Mouse (Mus musculus) heart, adult 2 months (tissue): ENCODE data around the gene Plekha6.

Experiments
- CTCF ChIP-seq: fragments of 200-600 bp; IDR thresholded peaks from 2 replicates; pipeline ENCODE4 v1.8.1; 2022; ENCODE audit warnings: antibody characterized with exemption, mild to moderate bottlenecking, moderate library complexity
- EP300 ChIP-seq: fragments of 200-500 bp; IDR thresholded peaks from 2 replicates; pipeline ENCODE4 v1.6.1; 2011; ENCODE audit warnings: low read depth, low read length, control low read depth; ENCODE audit not compliant: insufficient read depth

DNA sequence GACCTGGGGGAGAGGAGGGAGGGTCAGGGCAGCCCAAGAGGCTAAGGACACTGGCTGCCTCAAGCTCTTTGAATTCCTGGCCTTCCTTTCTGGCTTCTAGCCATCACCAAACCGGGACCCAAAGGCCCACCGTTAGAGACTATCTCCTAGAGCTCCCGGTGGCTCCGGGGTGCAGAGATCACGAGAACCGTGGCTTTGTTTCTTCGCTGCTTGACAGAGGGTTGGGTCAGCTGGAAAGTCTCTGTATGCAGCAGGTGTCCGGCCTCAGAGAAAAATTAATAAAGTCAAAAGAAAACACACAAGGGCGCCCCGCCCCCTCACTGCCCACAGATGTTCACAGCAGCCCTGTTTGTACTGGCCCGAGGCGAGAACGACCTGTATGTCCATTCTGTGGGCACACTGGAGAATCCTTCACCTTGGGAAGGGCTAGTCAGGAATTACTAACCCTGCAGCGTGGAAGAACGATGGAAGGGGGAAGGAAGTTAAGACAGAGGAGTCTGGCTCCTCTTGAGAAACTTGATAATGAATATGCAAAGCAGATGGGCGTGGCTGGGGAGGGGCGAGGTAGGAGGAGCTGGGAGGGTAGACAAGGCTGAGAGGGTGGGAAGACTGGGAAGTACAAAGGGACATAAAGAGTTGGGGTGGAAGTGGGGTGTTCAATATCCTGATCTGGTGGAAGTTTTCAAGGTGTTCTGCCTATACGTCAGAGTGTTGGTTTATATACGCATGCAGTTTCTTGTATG lies 4.5 kb downstream of the Plekha6 start:
- TF ChIP-seq CTCF, result no peak
- no peak for TF ChIP-seq EP300
